Mouse (Mus musculus) heart, postnatal 0 days (tissue): ENCODE results near the gene Vtcn1.

Experiments
- CTCF ChIP-seq: IDR thresholded peaks from 2 replicates; pipeline ENCODE4 v1.5.1; 2016; ENCODE audit warnings: antibody characterized with exemption, control low read depth, low read depth
- EP300 ChIP-seq: IDR thresholded peaks from 2 replicates; pipeline ENCODE4 v1.6.1; 2016; ENCODE audit warnings: antibody characterized with exemption, low read depth

GRCm38 (mm10) chr3:100821276-100821675 is 4.0 kb upstream of the Vtcn1 start:
- peak; percentile 46 for TF ChIP-seq CTCF
- no peak for TF ChIP-seq EP300
